Mouse (Mus musculus) myocyte (in vitro differentiated cells): ENCODE measurements around the gene Ssbp2.

Experiments
- E2F4 ChIP-seq: IDR thresholded peaks from one replicate; pipeline ENCODE4 v1.6.1; 2011; ENCODE audit warnings: mild to moderate bottlenecking, control low read depth, moderate library complexity; ENCODE audit not compliant: insufficient read depth
- MAX ChIP-seq: IDR thresholded peaks from one replicate; pipeline ENCODE4 v1.6.1; 2011; ENCODE audit warnings: low read depth, mild to moderate bottlenecking, control low read depth
- MYOD1 ChIP-seq, 3 experiments: IDR thresholded peaks; one replicate each; pipeline ENCODE4 v1.6.1; 2011; ENCODE audit warnings: control low read depth in 2 of 3, low read depth in 2 of 3, mild to moderate bottlenecking in 2 of 3, moderate library complexity in 1 of 3; ENCODE audit not compliant: insufficient read length in 2 of 3, control insufficient read depth in 1 of 3
- POLR2A ChIP-seq: IDR thresholded peaks from one replicate; pipeline ENCODE4 v1.6.1; 2011; ENCODE audit warnings: low read depth, mild to moderate bottlenecking, control low read depth, moderate library complexity; ENCODE audit not compliant: insufficient read length
- SRF ChIP-seq: IDR thresholded peaks from one replicate; pipeline ENCODE4 v1.6.1; 2011; ENCODE audit warnings: low read depth; ENCODE audit not compliant: control insufficient read depth, insufficient read length
- TCF12 ChIP-seq: IDR thresholded peaks from one replicate; pipeline ENCODE4 v1.6.1; 2011; ENCODE audit warnings: mild to moderate bottlenecking, control low read depth; ENCODE audit not compliant: poor library complexity, insufficient read depth, severe bottlenecking
- USF1 ChIP-seq: IDR thresholded peaks from one replicate; pipeline ENCODE4 v1.6.1; 2011; ENCODE audit warnings: low read depth, mild to moderate bottlenecking, control low read depth, moderate library complexity

DNA sequence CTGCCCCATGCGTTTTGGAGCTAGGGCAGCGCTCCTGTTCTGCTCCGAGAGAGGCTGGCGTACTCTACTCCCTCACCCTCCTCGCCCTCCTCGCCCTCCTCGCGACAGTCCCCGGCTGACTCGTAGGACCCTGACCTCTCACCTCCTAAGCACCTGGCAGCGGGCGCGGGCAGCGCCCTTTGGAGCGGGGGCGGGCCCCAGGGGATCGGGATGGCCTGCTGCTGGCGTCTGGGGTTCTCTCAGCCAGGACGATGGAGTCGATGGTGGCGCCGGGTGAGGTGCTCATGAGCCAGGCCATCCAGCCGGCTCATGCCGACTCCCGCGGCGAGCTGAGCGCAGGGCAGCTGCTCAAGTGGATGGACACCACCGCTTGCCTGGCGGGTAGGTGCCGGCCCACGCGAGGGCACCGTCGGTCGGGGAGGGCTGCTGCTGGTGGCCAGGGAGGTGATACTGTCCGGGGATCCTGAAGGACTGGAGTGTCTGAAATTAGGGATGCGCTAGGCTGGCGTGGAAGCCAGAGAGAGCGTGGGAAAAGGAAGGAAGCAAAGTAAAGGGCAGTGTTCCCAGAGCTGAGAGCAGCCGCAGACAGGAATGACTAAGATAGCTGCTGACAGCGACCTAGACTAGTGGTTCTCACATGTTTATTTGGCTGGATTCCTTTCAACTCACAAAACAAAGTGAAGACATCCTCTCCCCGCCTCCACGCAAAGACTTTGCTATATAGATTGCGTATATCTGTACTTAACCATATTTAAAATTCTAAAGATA lies 281.4 kb downstream of the Ssbp2 start, which contains the start of gene Acot12:
- no peak for TF ChIP-seq POLR2A
- TF ChIP-seq SRF, result no peak
- no peak for TF ChIP-seq MAX
- no peak for TF ChIP-seq USF1
- no peak for TF ChIP-seq TCF12
- peak in 2 of 3 experiments; percentile 59 to 67 for TF ChIP-seq MYOD1 (IDR thresholded peaks at IDR 0.05; ENCODE audit: control insufficient read depth in 1 of 3, insufficient read length in 2 of 3, low read depth in 2 of 3)
- TF ChIP-seq E2F4, result no peak
